Mouse (Mus musculus) monocyte, adult 59 days (primary cell): Measurements from ENCODE around the gene Ifngr2. TPM values are rescaled to one million over a fixed set of nuclear protein-coding genes. Genes with fewer than 3 reads are reported as not detected.

Source experiments
- total RNA-seq, 2 experiments: library from RNA; stranded (reverse); gene quantifications; one replicate each; pipeline ENCODE4 v1.2.4; 2023

The Ifngr2 gene
- total RNA-seq: 100 to 1,000 TPM; 112 to 114 TPM

DNA sequence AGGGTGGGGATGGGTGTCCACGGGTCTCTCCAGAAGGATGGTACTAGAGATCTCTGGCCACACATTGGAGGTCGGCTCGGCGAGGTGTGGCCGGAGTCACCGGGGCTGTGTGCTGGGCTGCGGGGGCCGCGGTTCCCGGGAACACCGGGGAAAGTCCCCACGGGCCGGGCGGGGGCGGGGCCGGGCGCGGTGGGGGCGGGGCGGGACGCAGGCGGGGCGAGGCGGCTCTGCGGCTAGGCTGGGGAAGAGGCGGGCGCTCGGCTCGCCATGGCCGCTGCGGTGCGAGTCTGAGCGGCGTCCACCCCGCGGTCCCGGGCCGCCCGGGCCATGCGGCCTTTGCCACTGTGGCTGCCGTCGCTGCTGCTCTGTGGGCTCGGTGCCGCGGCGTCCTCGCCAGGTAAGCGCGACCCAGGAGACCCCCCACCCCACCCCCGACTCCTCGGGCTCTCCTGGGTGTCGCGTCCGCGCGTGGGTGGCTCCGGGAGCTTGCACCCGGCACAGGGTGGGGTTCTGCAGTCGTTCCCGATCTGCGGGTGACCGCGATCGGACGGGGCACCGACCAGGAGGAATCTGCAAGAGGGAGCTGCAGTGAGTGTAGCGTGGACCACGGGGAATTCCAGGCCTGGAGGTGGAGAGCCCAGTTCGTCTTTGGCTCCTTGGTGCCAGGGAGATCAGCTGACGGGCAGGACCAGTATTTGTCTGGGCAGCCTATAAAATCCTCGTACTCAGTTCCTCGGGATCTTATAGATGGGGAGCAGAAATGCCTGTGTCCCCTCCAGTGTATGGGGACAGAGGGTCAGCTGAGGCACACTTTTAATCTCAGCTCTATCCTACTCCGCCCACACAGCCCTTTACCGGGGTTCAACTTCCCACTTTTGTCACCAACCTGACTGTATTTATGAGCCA is at the start of gene Ifngr2:
Gene Ifngr2, plus strand, starts transcription at position 237 of the 906 bp plus-strand sequence.

DNA sequence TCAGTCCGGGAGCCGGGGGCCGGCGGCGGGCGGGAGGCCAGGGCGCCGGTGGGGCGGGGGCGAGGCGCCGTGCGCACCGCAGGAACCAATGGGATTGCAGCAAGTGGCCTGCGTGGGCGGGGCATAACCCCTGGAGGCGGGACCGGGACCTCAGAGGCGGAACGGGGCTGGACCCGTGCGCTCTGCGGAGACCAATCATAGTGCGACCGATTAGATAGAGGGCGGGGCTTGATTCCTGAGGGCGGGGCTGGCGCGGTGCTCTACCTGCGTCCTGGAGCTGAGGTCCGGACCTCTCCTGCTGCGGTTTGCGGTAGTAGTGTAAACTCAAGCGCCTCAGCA is 50.8 kb downstream of the Ifngr2 start, which contains the start of gene Tmem50b:
Gene Tmem50b, minus strand, starts transcription at position 129 of the 339 bp plus-strand sequence.

Other genes starting within 250 kb of the Ifngr2 start
- 100 to 1,000 TPM; 199 to 204 TPM for gene Ifnar2, start 174.3 kb upstream of the Ifngr2 start, total RNA-seq
- gene Gm21970, start 155.4 kb upstream of the Ifngr2 start, total RNA-seq: under 1 TPM in 1 of 2 experiments, not detected in 1; 1.00 TPM
- 100 to 1,000 TPM; 114 to 126 TPM for gene Il10rb, start 140.9 kb upstream of the Ifngr2 start, total RNA-seq
- gene Ifnar1, start 61.8 kb upstream of the Ifngr2 start, total RNA-seq: 100 to 1,000 TPM; 148 to 173 TPM
- gene Tmem50b, start 50.7 kb downstream of the Ifngr2 start, total RNA-seq: 10 to 100 TPM; 58.4 to 63.2 TPM
- gene Dnajc28, start 72.0 kb downstream of the Ifngr2 start, total RNA-seq: 1 to 10 TPM; 1.3 to 1.8 TPM
- gene Gart, start 99.9 kb downstream of the Ifngr2 start, total RNA-seq: 10 to 100 TPM; 41.4 to 43.2 TPM
- gene Son, start 100.4 kb downstream of the Ifngr2 start, total RNA-seq: 100 to 1,000 TPM; 367 to 387 TPM
- 10 to 100 TPM; 19.1 to 19.8 TPM for gene Donson, start 141.7 kb downstream of the Ifngr2 start, total RNA-seq
- gene Cryzl1, start 181.9 kb downstream of the Ifngr2 start, total RNA-seq: 10 to 100 TPM; 43.8 to 48.0 TPM
- 10 to 100 TPM; 34.1 to 44.7 TPM for gene Itsn1, start 182.2 kb downstream of the Ifngr2 start, total RNA-seq